Mouse (Mus musculus) liver (tissue): Measurements from ENCODE around the gene Tspan4.

ENCODE experiments used
- DNase-seq: peaks from one replicate; pipeline ENCODE4 v3.0.0-alpha.2; 2020; ENCODE audit warnings: mixed read lengths

The Tspan4 gene

DNA sequence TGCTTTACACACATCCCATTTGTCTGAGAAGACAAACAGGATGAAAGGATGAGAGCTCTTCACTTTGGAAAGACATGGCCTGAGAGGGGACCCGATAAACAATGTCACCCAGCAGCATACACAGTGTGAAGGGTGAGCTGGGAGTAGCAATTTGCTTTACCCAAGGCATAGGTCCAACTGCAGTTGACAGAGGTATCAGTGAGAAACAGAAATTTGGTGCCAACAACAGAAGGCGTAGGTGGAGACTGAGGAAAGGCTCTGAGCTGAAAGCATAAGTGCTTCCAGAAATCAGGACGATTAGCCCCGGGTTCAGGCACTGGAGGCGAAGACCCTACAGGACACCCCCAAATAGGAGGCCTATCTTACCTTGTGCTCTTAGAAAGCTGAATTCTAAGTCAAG, 35.2 kb downstream of the Tspan4 start:
- no peak for DNase-seq

DNA sequence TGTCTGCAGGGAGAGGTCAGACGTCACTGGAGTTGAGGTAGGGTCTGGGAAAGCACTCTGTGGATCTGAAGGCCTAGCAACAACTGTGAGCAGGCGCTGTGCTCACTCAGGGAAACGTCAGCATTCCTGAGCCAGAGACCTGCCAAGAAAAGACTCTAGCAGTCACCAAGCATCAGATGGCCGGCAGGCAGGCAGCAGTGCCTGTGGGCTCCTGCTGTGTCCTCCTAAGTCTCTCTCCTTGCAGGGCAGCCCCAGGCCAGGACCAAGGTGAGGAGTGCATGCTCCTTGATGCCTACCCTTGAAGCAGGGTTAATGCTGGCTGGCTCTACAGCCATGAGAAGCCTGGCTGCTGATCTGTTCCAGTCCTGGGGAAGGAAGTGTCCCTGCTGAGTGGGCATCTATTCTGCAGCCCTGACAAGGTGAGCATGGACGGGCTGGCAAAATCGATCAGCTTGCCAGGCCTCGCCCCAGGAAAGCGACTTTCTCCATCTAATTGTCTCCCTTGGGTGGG, 35.7 kb downstream of the Tspan4 start:
- DNase-seq = no peak

DNA sequence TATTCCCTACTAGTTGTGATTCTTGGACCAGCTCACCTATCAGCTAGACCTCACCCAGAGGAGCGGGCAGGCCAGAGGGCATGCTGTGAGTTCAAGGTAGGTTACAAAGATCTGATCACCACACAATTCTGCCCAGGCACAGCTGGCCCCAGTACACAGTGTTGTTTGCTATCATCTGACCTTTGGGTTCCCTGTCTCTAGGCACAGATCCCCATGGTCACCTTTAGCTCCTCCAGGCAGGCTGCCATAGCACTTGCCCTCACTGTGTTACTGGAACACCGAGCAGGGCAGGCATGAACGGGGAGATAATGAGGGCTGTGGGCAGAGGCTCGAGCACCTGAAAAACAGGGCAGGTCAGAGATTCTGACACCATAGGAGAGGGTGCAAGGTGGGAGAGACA, 42.6 kb downstream of the Tspan4 start:
- peak; percentile 30 for DNase-seq

DNA sequence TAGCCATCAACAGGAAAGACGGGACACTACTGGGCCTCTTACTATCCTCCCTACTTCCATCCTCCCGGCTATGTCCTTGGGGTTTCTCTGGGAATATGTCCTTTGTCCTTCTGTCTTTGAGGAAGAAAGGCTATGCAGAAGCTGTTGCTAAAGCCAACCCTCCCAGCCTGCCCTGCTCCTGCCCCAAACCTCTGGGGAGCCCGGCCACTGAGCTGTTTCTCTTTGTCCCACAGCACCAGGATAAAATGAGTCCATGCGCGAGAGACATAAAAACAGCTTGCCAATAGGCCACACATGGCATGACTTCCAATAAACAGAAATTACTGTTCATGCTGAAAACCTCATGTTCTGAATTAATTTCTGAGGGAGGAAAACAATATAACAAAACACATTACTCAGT, 43.3 kb downstream of the Tspan4 start:
- DNase-seq = no peak

DNA sequence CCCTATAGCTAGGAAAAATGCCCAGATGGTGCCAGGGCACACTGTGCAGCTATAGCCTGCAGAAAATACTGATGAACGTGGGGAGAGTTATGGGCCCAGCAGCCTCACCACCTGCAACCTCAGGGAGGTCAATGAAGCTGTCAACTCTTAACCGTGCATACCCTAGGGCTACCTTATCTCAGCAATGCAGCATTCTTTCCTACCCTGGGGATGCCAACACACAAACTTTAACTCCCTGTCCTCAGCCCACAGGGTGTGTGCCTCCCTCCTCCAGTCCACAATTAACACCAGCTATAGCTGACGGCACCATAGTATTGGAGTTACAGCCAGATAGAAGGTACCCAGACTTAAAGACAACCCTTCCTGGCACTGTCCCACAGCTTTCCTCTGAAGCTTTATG, 43.9 kb downstream of the Tspan4 start:
- DNase-seq = peak; percentile 33

DNA sequence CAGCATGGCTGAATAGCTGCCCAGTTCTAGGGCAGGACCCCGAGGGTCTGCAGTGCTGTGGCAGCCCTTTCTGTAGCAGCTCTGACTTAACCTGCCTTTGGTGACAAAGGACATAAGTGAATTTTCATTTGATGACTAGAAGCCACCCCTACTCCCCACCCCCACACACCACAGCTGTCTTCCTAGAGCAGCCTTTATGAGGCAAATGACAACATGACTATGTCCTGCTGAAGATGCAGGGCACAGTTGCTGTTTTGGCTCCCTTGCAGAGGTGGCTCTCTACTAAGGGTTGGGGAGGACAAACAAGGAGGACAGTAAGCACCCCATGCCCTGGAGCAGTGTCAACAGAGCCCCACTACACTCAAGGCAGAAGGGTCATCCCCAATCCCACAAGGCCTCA, 44.8 kb downstream of the Tspan4 start:
- DNase-seq = no peak

DNA sequence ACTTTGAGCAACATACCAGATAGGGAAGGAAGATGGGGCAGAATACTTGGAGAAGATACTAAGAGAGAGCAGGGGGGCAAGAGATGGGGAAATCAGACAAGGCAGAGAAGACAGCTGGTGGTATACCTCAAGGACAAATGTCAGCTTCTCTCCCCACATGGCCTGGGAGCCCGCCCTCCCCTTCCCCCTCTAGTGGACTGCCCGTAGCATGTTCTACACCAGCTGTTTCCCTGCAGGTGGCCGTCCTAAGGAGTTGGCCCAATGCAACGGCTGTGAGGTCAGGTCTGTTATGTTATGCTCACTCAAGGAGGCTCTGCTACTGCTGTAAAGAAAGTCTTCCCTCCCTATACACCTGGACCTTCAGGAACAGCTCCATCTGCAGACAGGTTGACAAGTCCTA, 48.0 kb downstream of the Tspan4 start:
- no peak for DNase-seq

DNA sequence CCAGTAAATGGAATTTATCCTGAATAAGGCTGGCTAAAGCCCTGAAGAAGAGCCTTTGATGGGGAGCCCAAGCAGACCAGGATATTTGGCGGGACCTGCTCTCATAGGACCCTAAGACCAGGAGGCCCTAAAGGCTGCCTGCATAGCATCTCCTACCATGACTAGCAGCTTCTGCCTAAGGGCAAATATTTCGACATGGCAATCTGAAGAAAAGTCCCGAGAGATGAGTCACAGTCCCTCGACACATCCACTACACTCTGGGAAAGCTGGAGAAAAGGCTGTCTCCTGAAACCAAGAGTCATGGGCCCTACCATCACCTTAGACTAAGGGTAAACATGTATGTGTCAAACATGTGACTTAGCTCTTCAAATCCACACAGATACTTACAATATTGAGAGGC, 49.2 kb downstream of the Tspan4 start:
- DNase-seq = no peak

DNA sequence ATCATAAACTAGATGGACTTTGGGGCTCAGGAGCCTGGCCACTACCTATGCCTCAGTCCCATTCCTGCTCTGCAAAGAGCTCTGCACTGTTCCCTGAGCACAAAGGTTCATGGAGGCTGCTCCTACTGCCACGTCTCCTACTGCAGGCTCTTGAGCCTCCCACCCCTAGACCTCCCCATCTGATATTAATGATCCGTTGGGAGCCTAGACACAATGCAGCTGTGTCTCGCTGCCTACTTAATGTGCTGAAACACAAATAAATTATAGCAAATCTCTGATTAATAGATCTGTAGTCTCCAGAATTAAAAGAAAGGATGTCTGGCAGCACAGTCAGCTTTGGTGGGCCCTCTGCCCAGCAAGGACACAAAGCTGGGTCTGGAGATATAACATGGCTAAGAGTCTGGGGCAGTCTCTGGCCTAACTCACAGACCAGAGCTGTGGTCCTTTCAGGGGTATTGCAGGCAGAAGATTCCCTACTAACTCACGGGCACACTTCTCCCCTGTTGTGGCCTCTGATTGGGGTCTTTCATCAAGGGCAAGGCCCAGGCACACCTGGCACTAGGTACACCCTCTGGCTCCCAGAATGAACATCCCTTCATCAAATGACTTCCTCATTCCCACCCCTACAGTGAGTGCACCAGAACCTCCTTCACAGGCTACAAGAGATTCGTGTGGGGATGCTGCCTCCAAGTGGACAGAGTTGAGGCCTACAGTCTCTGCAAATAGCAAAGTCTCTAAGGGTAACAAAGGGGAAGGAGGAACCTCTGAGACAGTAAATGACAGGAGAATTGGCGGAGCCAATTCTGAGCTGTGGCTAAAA, 49.9 kb downstream of the Tspan4 start:
- DNase-seq = peak; percentile 78

DNA sequence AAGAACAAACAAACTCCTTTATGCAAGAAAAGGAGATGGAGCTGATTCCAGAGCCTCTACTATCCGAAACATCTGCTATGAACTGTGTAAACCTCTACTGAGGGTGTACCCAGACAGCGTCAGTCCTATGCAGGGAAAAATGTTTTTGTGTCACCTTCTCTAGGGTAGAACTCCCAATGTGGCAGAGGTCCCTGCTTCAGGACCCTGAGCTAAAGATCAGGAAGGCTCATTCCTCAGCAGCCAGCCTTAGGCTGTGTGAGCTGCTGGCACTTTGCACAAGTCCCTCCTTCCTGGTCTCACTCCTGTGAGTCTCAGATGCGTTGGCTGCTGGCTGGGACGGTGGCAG, 50.5 kb downstream of the Tspan4 start:
- DNase-seq = no peak

DNA sequence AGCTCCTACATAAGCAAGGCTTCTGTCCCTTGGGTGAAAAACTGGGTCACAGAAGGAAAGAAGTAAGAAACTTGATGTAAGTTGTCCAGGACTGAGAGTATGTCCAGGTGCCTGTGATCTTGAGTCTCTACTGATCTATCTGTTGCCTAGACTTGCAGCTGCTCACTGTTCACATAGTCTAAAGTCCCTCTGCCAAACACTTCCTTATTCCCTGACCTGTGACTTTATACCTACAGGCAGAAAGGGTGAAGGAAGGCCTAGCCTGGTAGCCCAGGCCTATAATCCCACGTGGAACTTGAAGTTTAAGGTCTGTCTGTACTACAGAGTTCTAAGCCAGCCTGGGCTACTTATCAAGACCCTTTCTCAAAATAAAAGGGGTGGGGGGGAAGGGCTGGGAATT, 60.5 kb downstream of the Tspan4 start:
- no peak for DNase-seq

DNA sequence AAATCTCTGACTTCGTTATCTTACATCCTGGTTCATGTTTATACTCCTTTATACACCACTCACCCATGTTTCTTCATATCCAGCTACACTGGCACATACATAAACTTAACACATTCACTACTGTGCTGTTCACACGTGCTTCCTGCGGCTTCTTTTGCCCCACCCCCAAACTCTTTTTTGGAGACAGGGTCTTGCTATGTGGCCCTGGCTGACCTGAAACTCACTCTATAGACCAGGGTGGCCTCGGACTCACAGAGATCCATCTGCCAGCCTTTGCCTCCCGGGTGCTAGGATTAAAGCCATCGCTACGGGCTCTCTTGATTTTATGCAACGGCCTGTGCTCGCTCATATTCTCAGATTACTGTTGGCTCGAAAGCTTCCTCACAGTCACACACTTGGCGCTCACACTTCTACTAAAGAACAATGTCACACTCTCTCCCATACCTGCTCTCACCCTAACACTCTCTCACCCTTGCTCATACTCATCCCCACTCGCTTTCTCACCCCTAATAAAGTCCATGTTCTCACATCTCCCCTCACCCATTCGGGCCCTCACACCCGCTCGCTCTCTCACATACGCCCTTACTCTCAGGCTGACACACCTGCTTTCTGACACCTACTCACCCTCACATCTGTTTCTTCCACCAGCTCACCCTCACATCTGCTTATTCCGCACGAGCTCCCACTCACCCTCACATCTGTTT, 64.0 kb downstream of the Tspan4 start:
- DNase-seq = peak; percentile 16

DNA sequence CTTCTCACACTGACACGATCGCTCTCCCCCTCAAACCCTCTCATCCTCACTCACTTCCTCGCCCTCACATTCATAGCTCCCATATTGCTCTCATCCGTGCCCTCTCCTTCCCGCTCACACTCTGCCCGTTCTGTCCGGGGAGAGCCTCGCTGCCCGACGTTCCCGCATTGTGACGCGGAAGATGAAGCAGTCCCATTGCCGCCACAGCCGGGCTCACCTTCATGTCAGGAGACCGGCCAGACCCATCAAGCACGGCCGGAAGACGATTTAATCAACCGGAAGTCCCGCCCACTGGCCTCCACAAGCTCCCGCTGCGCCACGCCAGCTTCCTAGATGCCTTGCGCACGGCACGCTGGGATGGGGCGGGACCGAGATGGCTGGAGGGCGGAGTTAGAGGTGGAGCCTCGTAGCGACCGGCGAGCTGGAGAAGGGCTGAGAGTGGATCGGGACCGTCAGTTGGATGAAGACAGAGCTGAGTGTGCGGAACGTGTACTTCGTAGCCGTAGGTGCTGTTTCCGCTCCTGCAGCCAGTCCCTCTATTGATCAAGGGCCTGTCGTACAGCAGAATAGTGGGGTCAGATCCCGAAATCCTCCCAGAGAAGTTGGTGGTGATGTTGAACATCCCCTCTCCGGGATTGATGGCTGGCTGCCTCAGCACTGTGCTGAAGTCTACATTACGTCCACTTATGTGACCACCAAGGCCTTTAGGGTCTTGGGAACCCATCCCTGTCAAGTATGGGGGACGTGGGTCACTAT, 64.7 kb downstream of the Tspan4 start, which contains the start of gene Chid1:
Chid1 (minus strand) TSS at position 302 of the 756 bp plus-strand sequence.
- peak; percentile 100 for DNase-seq

DNA sequence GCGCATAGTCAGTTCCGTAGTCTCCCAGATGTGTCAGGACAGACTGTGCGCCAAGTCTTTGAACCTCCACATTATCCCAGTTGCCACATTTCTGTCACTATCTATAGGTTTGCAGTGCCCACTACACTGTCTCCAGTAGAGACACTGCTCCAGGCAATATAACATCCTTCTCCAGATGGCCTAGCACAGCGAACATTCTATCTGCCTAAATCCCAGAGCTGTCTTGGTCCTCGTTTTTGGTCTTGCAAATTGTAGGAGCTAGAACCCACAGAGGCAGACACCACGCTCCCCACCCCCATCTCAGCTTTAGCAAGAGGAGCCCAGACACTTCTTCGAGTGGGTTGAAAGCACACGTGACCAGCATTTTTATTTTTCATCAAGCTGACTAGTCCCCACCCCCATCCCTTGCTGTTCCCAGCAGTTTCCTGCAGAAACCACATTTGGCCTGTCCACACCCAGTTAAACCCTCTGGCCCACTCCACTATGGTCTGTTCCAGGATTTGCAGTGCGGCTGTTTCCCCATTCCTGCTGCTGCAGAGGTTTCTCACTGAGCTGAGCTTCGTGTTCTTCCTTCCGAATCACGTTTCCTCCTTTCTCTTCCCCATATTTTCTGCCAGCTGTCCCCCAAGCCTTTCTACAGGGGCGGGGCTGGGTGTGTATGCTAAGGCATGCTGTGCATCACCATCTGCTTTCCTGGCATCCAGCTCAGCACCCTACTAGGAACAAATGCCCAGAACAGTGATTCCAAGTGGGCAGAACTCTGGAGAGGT, 65.5 kb downstream of the Tspan4 start:
- peak; percentile 57 for DNase-seq

DNA sequence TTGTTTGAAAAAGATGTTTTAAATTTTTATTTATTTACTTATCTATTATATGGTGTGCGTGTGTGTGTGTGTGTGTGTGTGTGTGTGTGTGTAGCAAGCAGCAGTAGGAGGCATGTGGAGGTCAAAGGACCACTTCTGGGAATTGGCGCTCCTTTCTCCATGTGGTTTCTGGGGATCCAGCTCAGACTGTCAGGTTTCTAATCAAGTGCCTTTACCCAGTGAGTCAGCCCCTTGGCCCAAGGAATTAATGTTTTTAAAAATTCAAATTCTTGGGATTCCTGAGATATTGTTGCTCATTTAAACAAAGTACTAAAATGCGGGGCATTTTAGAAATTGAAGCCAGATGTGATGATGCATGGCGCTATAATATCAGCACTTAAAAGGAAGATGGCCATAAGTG, 66.6 kb downstream of the Tspan4 start:
- DNase-seq = no peak

DNA sequence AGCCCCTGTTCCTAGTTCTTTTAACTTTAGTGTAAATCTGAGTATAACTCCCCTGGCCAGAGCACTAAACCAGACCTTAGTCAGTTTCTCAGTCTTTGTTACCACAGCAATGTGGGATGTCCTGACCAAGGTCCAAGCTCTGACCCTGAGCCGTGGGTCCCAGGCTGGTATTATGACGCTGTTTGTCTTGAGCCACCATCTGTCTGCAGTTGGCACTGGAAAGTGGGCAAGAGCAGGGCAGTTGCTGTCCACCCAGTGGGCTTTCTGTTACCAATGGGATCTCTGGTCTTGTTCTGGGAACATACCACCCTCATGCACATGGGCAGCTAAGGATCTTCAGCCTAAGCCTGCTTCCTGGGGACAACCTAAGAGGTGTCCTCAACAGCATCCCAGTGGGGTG, 67.5 kb downstream of the Tspan4 start:
- no peak for DNase-seq
